Mouse (Mus musculus) liver, postnatal 0 days (tissue): Measurements from ENCODE around the gene Epha4.

Experiments used
- CTCF ChIP-seq: sonication (generic); IDR thresholded peaks from 2 replicates; pipeline ENCODE4 v1.5.1; 2016; ENCODE audit warnings: antibody characterized with exemption, low read depth
- EP300 ChIP-seq: IDR thresholded peaks from 2 replicates; pipeline ENCODE4 v1.6.1; 2016; ENCODE audit warnings: antibody characterized with exemption, low read depth, mild to moderate bottlenecking

DNA sequence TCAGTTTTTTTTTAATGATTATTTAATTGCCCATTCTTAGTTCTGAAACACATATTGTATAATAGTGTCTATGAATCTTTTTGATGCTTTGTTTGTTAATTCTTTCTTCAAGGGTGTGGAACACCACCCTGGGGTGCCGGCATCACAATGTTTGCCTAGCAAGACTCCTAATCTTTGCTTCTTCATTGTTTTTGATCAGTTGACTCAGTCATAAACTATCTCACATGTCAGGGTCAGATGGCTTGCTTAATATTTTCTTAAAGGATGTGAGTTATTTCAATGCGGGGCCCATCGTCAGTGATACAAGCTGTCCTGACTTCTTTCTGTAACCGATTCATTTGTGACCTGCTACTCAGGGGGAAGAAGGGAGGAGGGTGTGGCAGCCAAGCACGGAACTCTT is 4.3 kb downstream of the Epha4 start:
- no peak for TF ChIP-seq CTCF
- TF ChIP-seq EP300: no peak
